Mouse (Mus musculus) MEL (cell line): ENCODE results near the gene Fam136a. TPM values are rescaled to one million over a fixed set of nuclear protein-coding genes. Genes with fewer than 3 reads are reported as not detected.
A peak's percentile ranks its signal among the peaks of the same experiment; 100 is the strongest.

Source experiments
- DNase-seq: peaks from one replicate; pipeline ENCODE4 v3.0.0; 2011; ENCODE audit warnings: low read depth, low spot score
- H3K27ac ChIP-seq: 2 replicates; pipeline ENCODE4 v1.5.1; 2012; ENCODE audit warnings: low read depth, mild to moderate bottlenecking, control low read depth, low read length, moderate library complexity; ENCODE audit not compliant: control insufficient read depth
- H3K27me3 ChIP-seq, 2 experiments: fragments of 150-350 bp in 1 of 2; sonication (generic) in 1 of 2; 2 replicates each; pipeline ENCODE4 v1.6.1; 2012; ENCODE audit warnings: low read length in 2 of 2, mild to moderate bottlenecking in 2 of 2, improper control_type of control experiment in 1 of 2, moderate library complexity in 1 of 2; ENCODE audit not compliant: insufficient read depth in 2 of 2, control insufficient read depth in 1 of 2
- H3K36me3 ChIP-seq, 2 experiments: 2 replicates each; pipeline ENCODE4 v1.6.1; 2012 to 2014; ENCODE audit warnings: low read length in 2 of 2, improper control_type of control experiment in 1 of 2, inconsistent platforms in 1 of 2, mild to moderate bottlenecking in 1 of 2; ENCODE audit not compliant: insufficient read depth in 2 of 2, control insufficient read depth in 1 of 2
- H3K4me1 ChIP-seq, 2 experiments: fragments of 150-350 bp in 1 of 2; sonication (generic) in 1 of 2; 2 replicates each; pipeline ENCODE4 v1.6.1; 2012; ENCODE audit warnings: low read length in 2 of 2, improper control_type of control experiment in 1 of 2, mild to moderate bottlenecking in 1 of 2; ENCODE audit not compliant: insufficient read depth in 2 of 2, control insufficient read depth in 1 of 2
- H3K4me3 ChIP-seq, 2 experiments: fragments of 150-350 bp in 1 of 2; sonication (generic) in 1 of 2; 2 replicates each; pipeline ENCODE4 v1.5.1; 2012; ENCODE audit warnings: low read depth in 2 of 2, low read length in 2 of 2, mild to moderate bottlenecking in 2 of 2, moderate library complexity in 2 of 2, control low read depth in 1 of 2, improper control_type of control experiment in 1 of 2; ENCODE audit not compliant: control insufficient read depth in 1 of 2, insufficient read depth in 1 of 2
- H3K79me2 ChIP-seq: 2 replicates; pipeline ENCODE4 v1.6.1; 2012; ENCODE audit warnings: mild to moderate bottlenecking, low read length, moderate library complexity; ENCODE audit not compliant: control insufficient read depth, poor library complexity, insufficient read depth
- H3K9ac ChIP-seq: 2 replicates; pipeline ENCODE4 v1.6.1; 2012; ENCODE audit warnings: low read depth, mild to moderate bottlenecking, control low read depth, low read length, moderate library complexity; ENCODE audit not compliant: control insufficient read depth, poor library complexity, severe bottlenecking
- H3K9me3 ChIP-seq: fragments of 150-350 bp; sonication (generic); replicated peaks from 2 replicates; pipeline ENCODE4 v1.6.1; 2012; ENCODE audit warnings: mild to moderate bottlenecking, low read length, improper control_type of control experiment, moderate library complexity; ENCODE audit not compliant: insufficient read depth
- BHLHE40 ChIP-seq: IDR thresholded peaks from 2 replicates; pipeline ENCODE4 v1.6.1; 2012; ENCODE audit warnings: low read depth, mild to moderate bottlenecking, inconsistent platforms, low read length, improper control_type of control experiment, borderline replicate concordance
- CHD1 ChIP-seq: IDR thresholded peaks from 2 replicates; pipeline ENCODE4 v1.6.1; 2012; ENCODE audit warnings: low read depth, mild to moderate bottlenecking, inconsistent platforms, low read length, improper control_type of control experiment
- CHD2 ChIP-seq: IDR thresholded peaks from 2 replicates; pipeline ENCODE4 v1.6.1; 2011; ENCODE audit warnings: low read length, improper control_type of control experiment
- CTCF ChIP-seq, 3 experiments: IDR thresholded peaks in 2 of 3; conservative IDR thresholded peaks in 1 of 3; 2 replicates each; pipeline ENCODE4 v1.5.1; 2011 to 2012; ENCODE audit warnings: low read length in 3 of 3, low read depth in 2 of 3, mild to moderate bottlenecking in 2 of 3, improper control_type of control experiment in 1 of 3, inconsistent platforms in 1 of 3, mixed read lengths in 1 of 3, moderate library complexity in 1 of 3; ENCODE audit not compliant: control insufficient read depth in 1 of 3, insufficient read depth in 1 of 3, poor library complexity in 1 of 3, severe bottlenecking in 1 of 3
- E2F4 ChIP-seq: IDR thresholded peaks from 2 replicates; pipeline ENCODE4 v1.6.1; 2011; ENCODE audit warnings: low read depth, low read length, improper control_type of control experiment, borderline replicate concordance
- ELF1 ChIP-seq: IDR thresholded peaks from 2 replicates; pipeline ENCODE4 v1.6.1; 2014; ENCODE audit warnings: low read depth, mild to moderate bottlenecking, inconsistent platforms, low read length, improper control_type of control experiment, moderate library complexity
- EP300 ChIP-seq, 2 experiments: IDR thresholded peaks; 2 replicates each; pipeline ENCODE4 v1.6.1; 2011; ENCODE audit warnings: improper control_type of control experiment in 2 of 2, low read length in 2 of 2, low read depth in 1 of 2, mild to moderate bottlenecking in 1 of 2
- ETS1 ChIP-seq: IDR thresholded peaks from 2 replicates; pipeline ENCODE4 v1.6.1; 2012; ENCODE audit warnings: low read depth, mild to moderate bottlenecking, inconsistent platforms, low read length, improper control_type of control experiment, moderate library complexity
- GABPA ChIP-seq: IDR thresholded peaks from 2 replicates; pipeline ENCODE4 v1.6.1; 2012; ENCODE audit warnings: low read depth, mild to moderate bottlenecking, inconsistent platforms, low read length, improper control_type of control experiment, moderate library complexity
- GATA1 ChIP-seq: IDR thresholded peaks from 2 replicates; pipeline ENCODE4 v1.6.1; 2011; ENCODE audit warnings: low read depth, low read length, improper control_type of control experiment
- JUND ChIP-seq: IDR thresholded peaks from 2 replicates; pipeline ENCODE4 v1.6.1; 2011; ENCODE audit warnings: low read depth, mild to moderate bottlenecking, improper control_type of control experiment, low read length
- KAT2A ChIP-seq: conservative IDR thresholded peaks from 2 replicates; pipeline ENCODE4 v1.6.1; 2012; ENCODE audit warnings: low read depth, low read length, improper control_type of control experiment, inconsistent platforms
- MAFK ChIP-seq: IDR thresholded peaks from 2 replicates; pipeline ENCODE4 v1.6.1; 2011; ENCODE audit warnings: low read depth, mild to moderate bottlenecking, low read length, improper control_type of control experiment, borderline replicate concordance
- MAZ ChIP-seq: IDR thresholded peaks from 2 replicates; pipeline ENCODE4 v1.6.1; 2012; ENCODE audit warnings: low read depth, mild to moderate bottlenecking, inconsistent platforms, low read length, improper control_type of control experiment
- MEF2A ChIP-seq: IDR thresholded peaks from 2 replicates; pipeline ENCODE4 v1.6.1; 2014; ENCODE audit warnings: low read depth, mild to moderate bottlenecking, inconsistent platforms, low read length, improper control_type of control experiment; ENCODE audit not compliant: poor library complexity, insufficient replicate concordance, severe bottlenecking; ENCODE audit errors: extremely low read depth
- MXI1 ChIP-seq: IDR thresholded peaks from 2 replicates; pipeline ENCODE4 v1.6.1; 2011; ENCODE audit warnings: mild to moderate bottlenecking, low read depth, low read length, improper control_type of control experiment
- MYB ChIP-seq: IDR thresholded peaks from 2 replicates; pipeline ENCODE4 v1.6.1; 2011; ENCODE audit warnings: mild to moderate bottlenecking, low read depth, low read length, improper control_type of control experiment
- MYC ChIP-seq: IDR thresholded peaks from 2 replicates; pipeline ENCODE4 v1.6.1; 2011; ENCODE audit warnings: low read depth, mild to moderate bottlenecking, low read length, improper control_type of control experiment, moderate library complexity
- NELFE ChIP-seq: IDR thresholded peaks from 2 replicates; pipeline ENCODE4 v1.6.1; 2011; ENCODE audit warnings: low read depth, low read length, improper control_type of control experiment
- NRF1 ChIP-seq: IDR thresholded peaks from 2 replicates; pipeline ENCODE4 v1.6.1; 2014; ENCODE audit warnings: low read depth, mild to moderate bottlenecking, inconsistent platforms, low read length, improper control_type of control experiment, moderate library complexity; ENCODE audit not compliant: poor library complexity, insufficient read depth, severe bottlenecking
- POLR2A ChIP-seq, 2 experiments: IDR thresholded peaks; 2 replicates each; pipeline ENCODE4 v1.6.1; 2011 to 2012; ENCODE audit warnings: low read length in 2 of 2, mild to moderate bottlenecking in 2 of 2, control low read depth in 1 of 2, improper control_type of control experiment in 1 of 2, low read depth in 1 of 2, moderate library complexity in 1 of 2; ENCODE audit not compliant: control insufficient read depth in 1 of 2, insufficient read depth in 1 of 2, poor library complexity in 1 of 2
- POLR2AphosphoS2 ChIP-seq: IDR thresholded peaks from 2 replicates; pipeline ENCODE4 v1.6.1; 2011; ENCODE audit warnings: low read length, improper control_type of control experiment
- POLR2AphosphoS5 ChIP-seq: IDR thresholded peaks from 2 replicates; pipeline ENCODE4 v1.6.1; 2012; ENCODE audit warnings: low read depth, borderline replicate concordance, mild to moderate bottlenecking, inconsistent platforms, low read length, moderate library complexity, mixed read lengths
- RAD21 ChIP-seq: IDR thresholded peaks from 2 replicates; pipeline ENCODE4 v1.6.1; 2011; ENCODE audit warnings: mild to moderate bottlenecking, low read depth, low read length, improper control_type of control experiment
- RCOR1 ChIP-seq: IDR thresholded peaks from 2 replicates; pipeline ENCODE4 v1.6.1; 2012; ENCODE audit warnings: low read depth, mild to moderate bottlenecking, inconsistent platforms, low read length, improper control_type of control experiment
- SIN3A ChIP-seq: IDR thresholded peaks from 2 replicates; pipeline ENCODE4 v1.6.1; 2012; ENCODE audit warnings: low read length, improper control_type of control experiment, inconsistent platforms
- SMC3 ChIP-seq: IDR thresholded peaks from 2 replicates; pipeline ENCODE4 v1.6.1; 2011; ENCODE audit warnings: low read depth, low read length, improper control_type of control experiment
- TAL1 ChIP-seq: IDR thresholded peaks from 2 replicates; pipeline ENCODE4 v1.6.1; 2012; ENCODE audit warnings: mild to moderate bottlenecking, inconsistent platforms, low read length, moderate library complexity, mixed read lengths
- TBP ChIP-seq: IDR thresholded peaks from 2 replicates; pipeline ENCODE4 v1.8.0; 2011; ENCODE audit warnings: low read depth, low read length, improper control_type of control experiment
- TCF12 ChIP-seq: IDR thresholded peaks from 2 replicates; pipeline ENCODE4 v1.6.1; 2014; ENCODE audit warnings: low read depth, mild to moderate bottlenecking, inconsistent platforms, low read length, improper control_type of control experiment, moderate library complexity
- UBTF ChIP-seq: IDR thresholded peaks from 2 replicates; pipeline ENCODE4 v1.6.1; 2012; ENCODE audit warnings: low read depth, mild to moderate bottlenecking, inconsistent platforms, low read length, improper control_type of control experiment, moderate library complexity, borderline replicate concordance; ENCODE audit not compliant: insufficient read depth
- USF1 ChIP-seq: IDR thresholded peaks from 2 replicates; pipeline ENCODE4 v1.6.1; 2014; ENCODE audit warnings: low read depth, mild to moderate bottlenecking, inconsistent platforms, low read length, improper control_type of control experiment, moderate library complexity
- USF2 ChIP-seq, 2 experiments: IDR thresholded peaks; 2 replicates each; pipeline ENCODE4 v1.6.1; 2011 to 2012; ENCODE audit warnings: improper control_type of control experiment in 2 of 2, low read length in 2 of 2, borderline replicate concordance in 1 of 2, inconsistent platforms in 1 of 2, low read depth in 1 of 2, mild to moderate bottlenecking in 1 of 2; ENCODE audit not compliant: insufficient read depth in 1 of 2
- ZC3H11A ChIP-seq: IDR thresholded peaks from 2 replicates; pipeline ENCODE4 v1.6.1; 2012; ENCODE audit warnings: low read depth, mild to moderate bottlenecking, inconsistent platforms, low read length, improper control_type of control experiment
- ZKSCAN1 ChIP-seq: IDR thresholded peaks from 2 replicates; pipeline ENCODE4 v1.6.1; 2012; ENCODE audit warnings: low read depth, mild to moderate bottlenecking, inconsistent platforms, low read length, improper control_type of control experiment, moderate library complexity
- ZNF384 ChIP-seq: IDR thresholded peaks from 2 replicates; pipeline ENCODE4 v1.6.1; 2012; ENCODE audit warnings: low read depth, mild to moderate bottlenecking, inconsistent platforms, low read length, improper control_type of control experiment
- polyA plus RNA-seq, 2 experiments: library from polyadenylated mRNA; stranded (reverse) in 1 of 2; unstranded in 1 of 2; fragments of >175 nt in 1 of 2; fragments of >200 nt in 1 of 2; gene quantifications; 2 replicates each; pipeline versions ENCODE4 v1.2.1 to v1.2.4; 2012; ENCODE audit warnings: low replicate concordance in 2 of 2, low read depth in 1 of 2; ENCODE audit not compliant: insufficient read length in 2 of 2, insufficient read depth in 1 of 2, missing spikeins in 1 of 2
- total RNA-seq: library from RNA; depleted of rRNA; stranded (reverse); fragments of 300-350 nt; gene quantifications from 2 replicates; pipeline ENCODE4 v1.2.3, GENCODE M21; 2012

Gene Fam136a
- total and polyA plus RNA-seq, 3 experiments = 53.0 to 89.2 TPM; not detected in 1

GRCm38 (mm10) chr6:86385362-86386104, 20.1 kb downstream of the Fam136a start:
- Histone ChIP-seq H3K27me3 (no peaks in the 10 kb centered on the region), H3K79me2 (no peaks in the 10 kb centered on the region; the same call in 1 of the 2 replicates), H3K4me3 (peak overlapping the region; percentile 49 to 89), H3K36me3 (peaks cover 4 to 19% of the 10 kb centered on the region in 2 experiments; a peak in 3 of 4 replicates), H3K9me3 (no peaks in the 10 kb centered on the region), H3K27ac (peak overlapping the region; percentile 94), H3K9ac (peak overlapping the region; percentile 65), H3K4me1 (peaks cover 9 to 18% of the 10 kb centered on the region in 2 experiments)
- peak; percentile 59 for DNase-seq
- TF ChIP-seq TAL1 = no peak
- TF ChIP-seq MYB = no peak
- no peak for TF ChIP-seq RCOR1
- no peak for TF ChIP-seq KAT2A
- TF ChIP-seq NELFE = 0 out of 2 replicates have a peak, but pooled peaks have one; percentile 31
- TF ChIP-seq POLR2AphosphoS2 = peak; percentile 32; the same call in 1 of the 2 replicates
- no peak; the same call in 1 of the 2 replicates for TF ChIP-seq CHD1
- no peak for TF ChIP-seq ELF1
- TF ChIP-seq GATA1 = no peak
- TF ChIP-seq NRF1 = peak; percentile 55; the same call in 1 of the 2 replicates
- no peak for TF ChIP-seq ETS1
- TF ChIP-seq MEF2A = no peak
- no peak for TF ChIP-seq MXI1
- no peak for TF ChIP-seq ZC3H11A
- TF ChIP-seq MAFK = no peak
- TF ChIP-seq E2F4 = no peak
- TF ChIP-seq USF2 (IDR thresholded peaks at IDR 0.05; ENCODE audit: borderline replicate concordance in 1 of 2, insufficient read depth in 1 of 2, low read depth in 1 of 2, low read length in 2 of 2) = no peak
- TF ChIP-seq UBTF = no peak
- peak; percentile 4 to 49; a peak in 1 of 4 replicates for TF ChIP-seq EP300 (IDR thresholded peaks at IDR 0.05; ENCODE audit: low read depth in 1 of 2, low read length in 2 of 2)
- TF ChIP-seq CTCF (IDR thresholded peaks at IDR 0.05 in 2 of 3, conservative IDR thresholded peaks at IDR 0.05 in 1 of 3; ENCODE audit: control insufficient read depth in 1 of 3, insufficient read depth in 1 of 3, low read depth in 2 of 3, low read length in 3 of 3, poor library complexity in 1 of 3, severe bottlenecking in 1 of 3) = no peak
- no peak for TF ChIP-seq USF1
- no peak for TF ChIP-seq SMC3
- TF ChIP-seq CHD2 = no peak
- TF ChIP-seq BHLHE40 = no peak
- 0 out of 2 replicates have a peak, but pooled peaks have one; percentile 23 for TF ChIP-seq ZKSCAN1
- no peak for TF ChIP-seq RAD21
- no peak for TF ChIP-seq POLR2AphosphoS5
- peak; percentile 96 for TF ChIP-seq ZNF384
- peak; percentile 14; the same call in 1 of the 2 replicates for TF ChIP-seq SIN3A
- no peak for TF ChIP-seq MYC
- no peak for TF ChIP-seq TBP
- TF ChIP-seq TCF12 = no peak
- no peak for TF ChIP-seq GABPA
- no peak for TF ChIP-seq POLR2A (IDR thresholded peaks at IDR 0.05; ENCODE audit: control insufficient read depth in 1 of 2, insufficient read depth in 1 of 2, low read depth in 1 of 2, low read length in 2 of 2, poor library complexity in 1 of 2)
- no peak for TF ChIP-seq JUND
- TF ChIP-seq MAZ = no peak
